Mouse (Mus musculus) megakaryocyte, embryonic 14.5 days (primary cell): ENCODE data around the gene Abcg4.

Experiments used
- FLI1 ChIP-seq: IDR thresholded peaks from 2 replicates; pipeline ENCODE4 v1.6.1; 2012; ENCODE audit warnings: low read length, inconsistent platforms, mixed read lengths
- GATA1 ChIP-seq: IDR thresholded peaks from 3 replicates; pipeline ENCODE4 v1.6.1; 2012; ENCODE audit warnings: mixed read lengths, low read length, inconsistent platforms, borderline replicate concordance

- TF ChIP-seq GATA1 (no peak), FLI1 (no peak)
Observed at GRCm38 (mm10) chr9:44318826-44319095, 30.3 kb upstream of the Abcg4 start.
